Mouse (Mus musculus): ENCODE data around the gene Rab3b. TPM values are rescaled to one million over a fixed set of nuclear protein-coding genes. Genes with fewer than 3 reads are reported as not detected.

Rab3b gene
- total and polyA plus RNA-seq, 2 experiments, result 0.09 to 1.4 TPM

GRCm38 (mm10) chr4:108834971-108835311 lies 43.9 kb upstream of the Rab3b start:
- 1% methylated on average over 15 of the region's 15 CpGs for WGBS
- H3K4me3 ChIP-seq (ENCODE audit: insufficient read depth, low read depth, low read length), result peak overlapping the region; percentile 72
- TF ChIP-seq CTCF (IDR thresholded peaks at IDR 0.05; ENCODE audit: low read depth, low read length), result no peak
- peaks cover 14% of the 10 kb centered on the region; the same call in 1 of the 2 replicates for H3K79me2 ChIP-seq (ENCODE audit: control insufficient read depth, insufficient read depth, low read length)
- H3K27ac ChIP-seq (replicated peaks; ENCODE audit: insufficient read depth, low read depth, low read length), result peak overlapping the region; percentile 83
- peak overlapping the region; percentile 84 for H3K9ac ChIP-seq (ENCODE audit: low read depth, low read length)
- DNase-seq (ENCODE audit: extremely low read depth, low read depth, low spot score), result no peak
- H3K36me3 ChIP-seq (ENCODE audit: control insufficient read depth, insufficient read depth, low read length), result peaks cover 1% of the 10 kb centered on the region
- H3K27me3 ChIP-seq (ENCODE audit: control insufficient read depth, insufficient read depth, low read length), result no peaks in the 10 kb centered on the region
- peaks cover 9% of the 10 kb centered on the region for H3K4me1 ChIP-seq (ENCODE audit: control insufficient read depth, insufficient read depth, low read length)

GRCm38 (mm10) chr4:108835496-108835895 lies 43.4 kb upstream of the Rab3b start:
- 29% methylated on average over 3 of the region's 3 CpGs for WGBS
- no peak for TF ChIP-seq CTCF (IDR thresholded peaks at IDR 0.05; ENCODE audit: low read depth, low read length)
- no peak for TF ChIP-seq POLR2A (IDR thresholded peaks at IDR 0.05; ENCODE audit: extremely low read depth, insufficient read depth, low read length)
- no peaks in the 10 kb centered on the region for H3K36me3 ChIP-seq (ENCODE audit: control insufficient read depth, insufficient read depth, low read length)
- H3K9ac ChIP-seq (ENCODE audit: low read depth, low read length), result no peak overlapping the region
- peaks cover 18% of the 10 kb centered on the region; the same call in 1 of the 2 replicates for H3K79me2 ChIP-seq (ENCODE audit: control insufficient read depth, insufficient read depth, low read length)
- peaks cover 9% of the 10 kb centered on the region for H3K4me1 ChIP-seq (ENCODE audit: control insufficient read depth, insufficient read depth, low read length)
- peak overlapping the region; percentile 72; the same call in 1 of the 2 replicates for H3K4me3 ChIP-seq (ENCODE audit: insufficient read depth, low read depth, low read length)
- DNase-seq (ENCODE audit: extremely low read depth, low read depth, low spot score), result peak; percentile 71
- H3K27ac ChIP-seq (replicated peaks; ENCODE audit: insufficient read depth, low read depth, low read length), result 0 out of 2 replicates have a peak overlapping the region, but pooled peaks have one; percentile 4
- no peaks in the 10 kb centered on the region for H3K27me3 ChIP-seq (ENCODE audit: control insufficient read depth, insufficient read depth, low read length)

GRCm38 (mm10) chr4:108838031-108838430 lies 40.8 kb upstream of the Rab3b start:
- Histone ChIP-seq H3K27me3 (ENCODE audit: control insufficient read depth, insufficient read depth, low read length) (no peaks in the 10 kb centered on the region), H3K9ac (ENCODE audit: low read depth, low read length) (no peak overlapping the region), H3K27ac (replicated peaks; ENCODE audit: insufficient read depth, low read depth, low read length) (no peak overlapping the region), H3K4me3 (ENCODE audit: insufficient read depth, low read depth, low read length) (no peak overlapping the region), H3K4me1 (ENCODE audit: control insufficient read depth, insufficient read depth, low read length) (peaks cover 6% of the 10 kb centered on the region), H3K79me2 (ENCODE audit: control insufficient read depth, insufficient read depth, low read length) (peaks cover 22% of the 10 kb centered on the region; the same call in 1 of the 2 replicates), H3K36me3 (ENCODE audit: control insufficient read depth, insufficient read depth, low read length) (no peaks in the 10 kb centered on the region)
- TF ChIP-seq CTCF (IDR thresholded peaks at IDR 0.05; ENCODE audit: low read depth, low read length), result no peak
- no peak for TF ChIP-seq POLR2A (IDR thresholded peaks at IDR 0.05; ENCODE audit: extremely low read depth, insufficient read depth, low read length)
- 21% methylated on average over 4 of the region's 4 CpGs for WGBS
- peak; percentile 73 for DNase-seq (ENCODE audit: extremely low read depth, low read depth, low spot score)

GRCm38 (mm10) chr4:108841920-108842578 lies 36.8 kb upstream of the Rab3b start:
- Histone ChIP-seq H3K9ac (ENCODE audit: low read depth, low read length) (no peak overlapping the region), H3K79me2 (ENCODE audit: control insufficient read depth, insufficient read depth, low read length) (peaks cover 13% of the 10 kb centered on the region; the same call in 1 of the 2 replicates), H3K27ac (replicated peaks; ENCODE audit: insufficient read depth, low read depth, low read length) (no peak overlapping the region), H3K36me3 (ENCODE audit: control insufficient read depth, insufficient read depth, low read length) (no peaks in the 10 kb centered on the region), H3K27me3 (ENCODE audit: control insufficient read depth, insufficient read depth, low read length) (no peaks in the 10 kb centered on the region), H3K4me3 (ENCODE audit: insufficient read depth, low read depth, low read length) (no peak overlapping the region), H3K4me1 (ENCODE audit: control insufficient read depth, insufficient read depth, low read length) (0 out of 2 replicates have a peak, but pooled peaks cover 2% of the 10 kb centered on the region)
- TF ChIP-seq POLR2A (IDR thresholded peaks at IDR 0.05; ENCODE audit: extremely low read depth, insufficient read depth, low read length) (no peak), CTCF (IDR thresholded peaks at IDR 0.05; ENCODE audit: low read depth, low read length) (no peak)
- 22% methylated on average over 7 of the region's 7 CpGs for WGBS
- DNase-seq (ENCODE audit: extremely low read depth, low read depth, low spot score), result peak; percentile 55

GRCm38 (mm10) chr4:108843336-108843735 lies 35.5 kb upstream of the Rab3b start:
- Histone ChIP-seq H3K4me1 (ENCODE audit: control insufficient read depth, insufficient read depth, low read length) (peaks cover 2% of the 10 kb centered on the region; the same call in 1 of the 2 replicates), H3K27ac (replicated peaks; ENCODE audit: insufficient read depth, low read depth, low read length) (no peak overlapping the region), H3K27me3 (ENCODE audit: control insufficient read depth, insufficient read depth, low read length) (no peaks in the 10 kb centered on the region), H3K4me3 (ENCODE audit: insufficient read depth, low read depth, low read length) (no peak overlapping the region), H3K79me2 (ENCODE audit: control insufficient read depth, insufficient read depth, low read length) (peaks cover 13% of the 10 kb centered on the region; the same call in 1 of the 2 replicates), H3K36me3 (ENCODE audit: control insufficient read depth, insufficient read depth, low read length) (no peaks in the 10 kb centered on the region), H3K9ac (ENCODE audit: low read depth, low read length) (no peak overlapping the region)
- no peak for DNase-seq (ENCODE audit: extremely low read depth, low read depth, low spot score)
- TF ChIP-seq CTCF (IDR thresholded peaks at IDR 0.05; ENCODE audit: low read depth, low read length) (no peak), POLR2A (IDR thresholded peaks at IDR 0.05; ENCODE audit: extremely low read depth, insufficient read depth, low read length) (no peak)
